Mouse (Mus musculus): ENCODE results near the gene Sowahd. TPM values are rescaled to one million over a fixed set of nuclear protein-coding genes. Genes with fewer than 3 reads are reported as not detected.

Sowahd gene
- total RNA-seq, 2 experiments from 2014 or later, result not detected

- DNase-seq, result no peak
- intact Hi-C loops (cut with DNase I; ENCODE audit: low total_unique reads), result no loop called here
Measured at GRCm38 (mm10) chrX:37085665-37086064, 37.0 kb downstream of the Sowahd start.

GRCm38 (mm10) chrX:37088778-37089177 is 40.1 kb downstream of the Sowahd start:
- DNase-seq, result no peak
- intact Hi-C loops (cut with DNase I; ENCODE audit: low total_unique reads), result no loop called here

GRCm38 (mm10) chrX:37091457-37091856 is 42.8 kb downstream of the Sowahd start:
- intact Hi-C loops (cut with DNase I; ENCODE audit: low total_unique reads), result no loop called here

GRCm38 (mm10) chrX:37095106-37095768 is 46.6 kb downstream of the Sowahd start:
- DNase-seq, result no peak
- intact Hi-C loops (cut with DNase I; ENCODE audit: low total_unique reads), result no loop called here

More at GRCm38 (mm10) chrX:37091457-37091856, 42.8 kb downstream of the Sowahd start:
- no peak for DNase-seq

- DNase-seq, result no peak
- intact Hi-C loops (cut with DNase I; ENCODE audit: low total_unique reads), result no loop called here
Measured at GRCm38 (mm10) chrX:37098681-37099080, 50.0 kb downstream of the Sowahd start.

Other genes starting within 250 kb of the Sowahd start
- 10 to 100 TPM; 36.8 to 38.6 TPM for gene Ube2a, start 174.9 kb upstream of the Sowahd start, total RNA-seq (2021)
- 10 to 100 TPM; 11.3 to 11.7 TPM for gene C330007P06Rik, start 174.7 kb upstream of the Sowahd start, total RNA-seq (2021)
- gene Nkrf, start 145.9 kb upstream of the Sowahd start, total RNA-seq (2021), result 1 to 10 TPM; 3.7 to 4.2 TPM
- 1 to 10 TPM; 4.3 to 7.0 TPM for gene Sept6, start 57.1 kb upstream of the Sowahd start, total RNA-seq (2021)
- 100 to 1,000 TPM; 417 to 466 TPM for gene Rpl39, start 36.6 kb downstream of the Sowahd start, total RNA-seq (2021)
- 1 to 10 TPM; 8.5 to 9.4 TPM for gene Upf3b, start 61.5 kb downstream of the Sowahd start, total RNA-seq (2021)
- gene Nkap, start 78.0 kb downstream of the Sowahd start, total RNA-seq (2021), result 1 to 10 TPM; 6.6 to 7.2 TPM
- gene Akap14, start 120.0 kb downstream of the Sowahd start, total RNA-seq (2021), result not detected
- 100 to 1,000 TPM; 346 to 390 TPM for gene Ndufa1, start 142.3 kb downstream of the Sowahd start, total RNA-seq (2021)
- 1 to 10 TPM; 1.8 to 2.4 TPM for gene Rnf113a1, start 142.4 kb downstream of the Sowahd start, total RNA-seq (2021)
- not detected for gene Gm9, start 162.2 kb downstream of the Sowahd start, total RNA-seq (2021)
- gene Rhox1, start 173.4 kb downstream of the Sowahd start, total RNA-seq (2021), result not detected
- gene Rhox2a, start 196.1 kb downstream of the Sowahd start, total RNA-seq (2021), result not detected
- gene Rhox3a, start 201.1 kb downstream of the Sowahd start, total RNA-seq (2021), result not detected
- gene Rhox4a, start 216.5 kb downstream of the Sowahd start, total RNA-seq (2021), result not detected

Data from gastrocnemius, postnatal 14 days (tissue).